Mouse (Mus musculus) liver, postnatal 0 days (tissue): ENCODE results near the gene Zdhhc13.

Experiments used
- CTCF ChIP-seq: sonication (generic); IDR thresholded peaks from 2 replicates; pipeline ENCODE4 v1.5.1; 2016; ENCODE audit warnings: antibody characterized with exemption, low read depth
- EP300 ChIP-seq: IDR thresholded peaks from 2 replicates; pipeline ENCODE4 v1.6.1; 2016; ENCODE audit warnings: antibody characterized with exemption, low read depth, mild to moderate bottlenecking

DNA sequence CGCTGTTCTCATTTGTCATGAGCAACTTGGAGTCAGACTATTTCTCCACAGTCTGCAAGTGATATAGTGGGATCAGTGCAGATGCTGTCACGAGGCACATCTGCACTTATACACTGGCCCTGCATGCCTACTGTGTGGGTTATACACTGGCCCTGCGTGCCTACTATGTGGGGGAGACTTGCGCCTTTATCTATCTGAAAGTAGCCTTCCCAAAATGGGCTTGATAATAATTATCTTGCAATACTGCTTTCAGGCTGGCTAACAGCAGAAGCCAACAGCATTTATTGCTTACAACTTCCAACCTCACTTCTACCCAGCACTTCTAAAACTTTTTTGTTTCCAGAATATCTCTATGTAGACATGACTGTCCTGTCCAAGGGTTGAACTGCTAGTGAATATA lies 73.0 kb downstream of the Zdhhc13 start:
- TF ChIP-seq CTCF (no peak), EP300 (0 out of 2 replicates have a peak, but pooled peaks have one; percentile 8)
